Mouse (Mus musculus): Measurements from ENCODE around the gene Sv2b.

Gene Sv2b

DNA sequence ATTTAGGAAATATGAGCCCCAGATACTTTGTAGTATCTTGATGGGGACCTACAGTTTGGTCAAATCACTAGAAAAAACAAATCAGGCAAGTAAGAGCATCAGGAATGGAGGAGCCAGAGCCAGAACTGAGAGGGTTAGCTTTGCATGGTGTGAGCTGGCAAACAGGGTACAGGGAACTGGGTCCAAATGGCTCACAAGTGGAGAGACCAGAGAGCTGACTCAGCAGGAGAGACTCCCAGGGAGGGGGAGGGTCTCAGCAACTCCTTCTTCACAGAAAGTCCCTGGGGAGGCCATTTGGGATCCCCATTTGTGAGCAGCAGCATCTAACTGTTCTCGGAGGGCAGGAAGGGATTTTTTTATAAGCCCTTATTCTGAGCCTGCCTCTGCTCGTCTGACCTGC lies 18.5 kb downstream of the Sv2b start:
- peak; percentile 52 to 80 for DNase-seq

DNA sequence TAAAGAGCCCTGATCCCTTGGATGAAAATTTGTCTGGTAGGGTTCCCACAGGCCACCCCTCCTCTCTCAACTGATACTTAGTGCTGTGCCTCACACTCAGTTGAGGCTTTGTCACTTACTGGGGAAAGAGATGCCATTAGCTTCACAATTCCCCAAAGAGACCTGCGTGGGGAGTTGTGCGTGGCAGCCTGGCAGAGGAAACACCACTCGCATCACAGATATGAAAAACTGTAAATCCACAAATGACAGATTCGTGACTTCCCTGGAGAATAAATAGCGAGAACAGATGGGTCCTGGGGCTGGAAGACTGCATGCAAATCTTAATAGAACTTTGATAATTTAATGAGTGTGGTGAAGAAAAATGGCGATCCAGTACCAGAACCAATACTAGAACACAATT lies 21.8 kb downstream of the Sv2b start:
- no peak for DNase-seq

DNA sequence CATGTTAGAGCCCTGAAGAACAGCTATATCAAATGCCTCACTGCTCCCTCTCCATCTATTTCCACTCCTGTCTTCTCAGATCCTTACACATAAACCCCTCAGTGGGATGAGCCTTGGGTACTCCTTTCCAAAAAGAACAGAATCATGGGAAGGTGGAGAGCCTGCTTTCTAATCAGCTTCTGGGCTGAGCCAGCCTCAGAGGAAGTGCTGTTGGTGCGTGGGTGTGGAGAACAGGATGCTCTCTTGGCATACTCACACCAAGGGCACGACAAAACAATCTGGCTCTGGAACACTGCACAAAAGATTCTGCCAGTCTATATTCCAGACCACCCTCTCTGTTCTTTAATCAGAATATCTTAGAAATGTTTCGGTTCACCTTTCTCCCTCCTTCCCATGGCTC lies 26.1 kb downstream of the Sv2b start:
- DNase-seq: peak; percentile 67 to 75

DNA sequence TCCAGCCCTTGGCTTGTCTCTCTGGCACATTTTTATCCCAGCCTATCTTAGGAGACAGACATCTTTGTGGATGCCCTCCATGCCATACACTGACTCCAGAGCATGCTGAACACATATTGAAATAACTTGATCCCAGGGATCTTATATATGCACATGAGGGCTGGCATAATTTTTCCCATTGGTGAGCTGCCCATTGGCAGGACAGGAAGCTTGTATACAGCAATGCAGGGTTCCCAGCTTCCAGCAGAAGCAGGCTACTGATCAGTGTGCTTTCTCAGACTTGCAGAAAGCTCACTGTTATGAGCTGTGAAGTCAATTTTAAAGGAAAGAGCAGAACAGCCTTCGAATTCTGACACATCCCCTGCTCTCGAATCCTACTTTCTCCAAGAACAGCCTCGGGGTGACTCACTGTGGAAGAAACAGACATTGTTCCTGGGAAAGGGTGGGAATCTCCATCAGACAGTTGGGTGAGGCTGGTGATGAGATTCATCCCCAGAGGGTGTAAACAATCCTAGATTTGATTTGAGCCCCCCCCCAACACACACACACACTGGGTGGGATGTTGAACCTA lies 26.9 kb downstream of the Sv2b start:
- DNase-seq: no peak

DNA sequence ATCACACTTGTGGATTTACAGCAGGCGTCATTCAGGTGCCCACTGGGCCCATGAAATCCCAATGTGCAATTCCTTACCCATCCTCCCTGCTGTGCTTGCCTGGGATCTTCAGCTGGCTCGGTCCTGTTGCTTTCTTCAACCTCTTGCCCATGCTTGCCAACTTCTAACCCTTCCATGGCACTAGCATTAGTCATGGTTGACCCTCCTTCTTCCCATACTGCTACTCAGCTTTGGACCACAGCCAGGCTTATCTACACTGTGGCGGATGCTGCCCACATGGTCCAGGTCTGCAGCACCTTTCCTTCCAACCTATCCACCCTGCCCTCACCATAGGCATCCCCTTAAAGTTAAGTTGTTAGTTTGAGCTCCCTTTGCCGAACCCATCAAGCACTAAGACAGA lies 28.0 kb downstream of the Sv2b start:
- DNase-seq: no peak

DNA sequence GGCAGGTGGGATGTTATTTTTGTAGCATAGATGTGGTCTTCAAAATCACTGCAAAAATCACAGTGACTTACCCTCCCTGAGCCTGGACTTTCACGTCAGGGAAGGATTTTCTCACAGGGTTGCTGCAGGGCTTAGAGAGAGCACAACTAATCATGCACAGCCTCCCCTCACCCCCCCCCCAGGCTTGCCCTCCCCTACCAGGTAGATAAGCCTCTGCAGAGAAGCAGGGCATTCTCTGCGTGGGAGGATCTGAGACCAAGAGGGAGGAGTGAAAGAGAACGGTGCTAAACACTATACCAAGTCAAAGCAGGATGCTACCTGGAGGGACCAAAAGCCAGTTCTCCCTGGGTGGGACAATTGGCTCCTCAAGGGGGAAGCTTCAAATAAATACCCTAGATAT lies 31.2 kb downstream of the Sv2b start:
- DNase-seq: no peak

DNA sequence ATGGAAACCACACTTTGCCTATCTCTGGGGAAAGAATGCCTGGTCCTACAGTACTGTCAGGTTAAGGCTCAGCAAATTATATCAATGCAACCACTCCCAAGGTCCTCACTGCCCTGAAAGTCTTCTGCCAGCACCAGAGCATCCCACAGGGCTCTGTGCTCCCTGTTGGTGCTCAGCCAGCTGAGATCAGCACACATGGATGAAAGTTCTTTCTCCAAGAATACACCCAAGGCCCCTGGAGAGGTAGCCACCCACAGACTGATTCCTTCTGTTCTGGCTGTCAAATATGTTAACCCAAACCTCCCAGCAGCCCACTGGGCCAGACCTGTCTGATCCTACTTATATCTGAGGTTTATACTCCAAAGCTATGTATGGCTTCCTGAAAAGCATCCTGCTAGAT lies 32.3 kb downstream of the Sv2b start:
- DNase-seq: no peak

DNA sequence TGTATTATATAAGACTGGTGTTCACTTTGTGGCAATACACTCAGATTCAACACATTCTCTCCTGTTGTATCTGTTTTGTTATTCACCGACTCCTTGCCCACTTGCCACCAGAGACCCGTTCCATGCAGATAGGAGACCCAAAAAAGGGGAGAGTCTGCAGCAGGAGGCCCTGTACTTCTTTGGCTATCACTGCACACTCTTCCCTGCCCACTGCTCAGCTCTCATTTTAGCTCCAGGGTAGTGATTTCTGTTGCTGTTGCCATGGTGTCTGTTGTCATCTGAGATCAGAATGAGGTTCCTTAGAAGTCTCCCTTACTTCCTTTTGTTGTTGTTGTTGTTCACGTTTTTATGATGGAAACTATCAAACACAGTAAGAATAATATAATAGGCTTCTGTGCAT lies 34.5 kb downstream of the Sv2b start:
- no peak for DNase-seq

DNA sequence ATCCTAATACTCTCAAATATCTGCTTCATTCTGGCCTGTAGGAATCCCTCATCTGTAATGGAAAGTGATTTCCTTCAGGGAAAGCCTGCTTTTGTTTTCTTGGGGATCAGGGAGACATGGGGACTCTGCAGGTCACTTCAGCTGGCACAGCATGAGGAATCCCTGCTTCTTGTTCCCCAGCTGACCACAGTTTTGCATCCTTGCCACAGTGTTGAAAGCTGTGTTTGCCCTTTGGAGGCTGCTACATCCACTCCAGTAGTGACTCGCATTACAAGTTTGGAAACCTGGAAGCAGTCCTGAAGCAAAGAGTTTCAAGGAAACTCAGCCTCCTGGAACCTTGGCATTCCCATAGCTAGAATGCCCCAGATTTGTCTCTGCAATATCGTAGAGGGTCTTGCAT lies 35.4 kb downstream of the Sv2b start:
- no peak for DNase-seq

DNA sequence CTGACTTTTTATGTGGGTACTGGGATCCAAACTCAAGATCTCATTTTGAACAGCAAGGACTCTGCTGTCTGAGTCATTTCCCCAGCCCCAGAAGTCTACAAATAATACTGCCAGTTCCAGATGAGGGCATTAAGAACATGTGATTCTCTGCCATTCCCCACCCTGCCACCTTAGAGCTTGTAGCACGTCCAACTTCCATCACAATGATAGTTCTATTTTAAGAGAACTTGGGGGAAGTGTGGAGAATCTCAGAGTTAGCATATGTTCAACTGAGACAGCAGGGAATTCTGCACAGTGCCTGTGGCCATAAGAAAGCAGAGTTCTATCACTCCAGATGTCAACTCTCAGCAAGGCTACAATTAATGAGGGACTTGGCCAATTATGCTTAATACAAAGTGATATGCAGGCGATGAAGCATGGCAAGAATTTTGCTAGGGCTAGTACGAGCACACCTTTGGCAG lies 37.1 kb downstream of the Sv2b start:
- DNase-seq: no peak

DNA sequence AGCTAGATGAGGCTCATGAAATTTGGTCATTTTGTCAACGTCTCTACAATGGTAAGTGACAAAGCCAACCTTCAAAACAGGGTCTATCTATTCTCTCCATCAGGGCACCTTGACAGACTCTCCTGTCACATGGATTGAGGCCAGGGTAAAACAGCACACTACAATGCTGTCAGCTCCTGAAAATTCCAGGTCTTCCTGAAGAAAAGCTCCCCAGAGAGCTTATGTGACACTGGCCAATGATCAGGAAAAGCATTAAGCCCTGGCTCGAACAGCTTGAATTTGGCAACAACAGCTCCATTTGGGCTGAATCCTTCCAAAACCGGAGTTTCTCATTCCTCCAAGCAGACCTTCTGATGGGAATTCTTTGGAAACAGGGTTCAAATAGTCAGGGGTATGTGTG lies 37.8 kb downstream of the Sv2b start:
- peak; percentile 43 to 72 for DNase-seq

DNA sequence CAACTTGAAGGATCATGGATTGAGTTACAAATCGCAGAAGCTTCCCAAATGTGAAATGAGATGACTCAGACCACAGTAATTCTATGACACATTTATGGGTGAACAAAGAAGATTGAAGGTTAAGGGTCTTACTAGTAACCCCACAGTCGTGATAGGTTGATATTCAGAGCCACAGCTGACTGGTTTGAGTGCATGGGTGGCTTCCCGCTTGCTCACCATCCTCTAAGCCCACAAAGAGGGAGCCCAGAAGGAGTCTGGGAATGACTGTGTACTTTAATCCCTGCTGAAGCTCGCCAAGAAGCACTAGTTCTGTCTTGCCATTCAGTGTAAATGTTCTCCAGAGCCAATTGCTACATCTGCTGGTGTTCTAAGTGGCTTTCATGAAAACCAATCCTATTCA lies 41.8 kb downstream of the Sv2b start:
- DNase-seq: no peak

DNA sequence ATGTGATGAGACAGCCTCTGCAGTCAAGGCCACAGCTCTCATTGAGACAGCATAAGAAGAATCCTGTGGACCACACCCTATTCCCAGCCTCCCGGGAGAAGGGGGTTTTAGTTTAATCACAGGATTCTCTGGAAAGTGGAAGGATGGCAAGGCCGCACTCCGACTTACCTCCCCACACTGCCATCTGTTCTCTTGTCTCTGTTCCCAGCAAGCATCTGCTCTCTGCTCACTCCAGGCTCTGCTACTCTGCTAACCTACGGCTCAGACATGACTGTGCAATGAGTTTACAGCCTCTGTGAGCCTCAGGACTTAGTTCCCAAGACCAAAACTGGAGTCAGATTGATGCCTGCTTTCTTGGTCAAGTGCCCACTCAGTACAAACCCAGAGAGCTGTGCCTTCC lies 43.8 kb downstream of the Sv2b start:
- peak; percentile 79 to 90 for DNase-seq

DNA sequence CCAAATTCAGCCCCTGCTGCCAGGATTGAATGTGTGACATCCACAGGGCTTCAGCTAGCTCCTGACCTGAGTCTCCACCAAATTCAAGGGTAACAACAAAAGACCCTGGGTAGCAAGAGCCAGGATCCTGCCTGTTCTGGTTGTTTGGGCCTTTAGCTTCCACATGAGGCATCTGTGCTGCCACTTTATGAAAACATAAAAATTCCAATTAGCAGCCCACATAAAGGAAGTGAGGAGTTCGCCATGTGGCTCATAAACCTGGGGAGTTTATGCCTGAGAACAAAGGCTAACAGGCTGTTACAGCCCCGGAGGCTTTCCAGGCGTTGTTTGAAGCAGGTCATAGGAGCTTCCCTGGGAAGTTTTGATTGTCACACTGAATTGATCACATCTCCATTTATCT lies 49.1 kb downstream of the Sv2b start:
- no peak for DNase-seq

DNA sequence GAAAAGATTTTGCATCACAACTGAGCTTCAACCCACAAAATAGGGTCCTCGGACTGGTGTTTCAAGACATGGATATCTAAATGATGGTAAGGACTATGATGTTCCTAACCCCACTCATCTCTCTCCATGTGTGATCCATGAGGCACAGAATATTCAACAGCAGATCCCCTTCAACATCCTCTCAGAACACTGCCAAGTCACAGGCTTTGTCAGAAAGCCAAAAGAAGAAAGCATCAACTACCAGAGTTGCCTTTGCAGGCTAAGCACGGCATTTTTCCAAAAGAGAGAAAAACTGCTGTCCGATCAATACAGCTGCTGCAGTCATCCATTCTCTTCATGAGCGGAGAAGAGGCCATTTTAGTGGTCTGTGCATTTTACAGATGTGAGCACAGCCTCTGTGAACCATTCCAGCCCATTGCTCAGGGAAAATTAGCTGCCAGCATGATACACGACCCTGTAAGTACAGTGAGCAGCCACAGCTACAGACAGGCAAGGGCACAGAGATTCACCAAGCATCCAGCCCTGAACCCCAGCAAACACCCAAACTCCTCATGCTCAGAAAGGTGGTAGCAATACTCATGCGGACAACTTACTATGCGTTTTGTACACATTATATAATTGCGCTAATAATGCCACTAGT lies 55.3 kb downstream of the Sv2b start:
- no peak for DNase-seq

DNA sequence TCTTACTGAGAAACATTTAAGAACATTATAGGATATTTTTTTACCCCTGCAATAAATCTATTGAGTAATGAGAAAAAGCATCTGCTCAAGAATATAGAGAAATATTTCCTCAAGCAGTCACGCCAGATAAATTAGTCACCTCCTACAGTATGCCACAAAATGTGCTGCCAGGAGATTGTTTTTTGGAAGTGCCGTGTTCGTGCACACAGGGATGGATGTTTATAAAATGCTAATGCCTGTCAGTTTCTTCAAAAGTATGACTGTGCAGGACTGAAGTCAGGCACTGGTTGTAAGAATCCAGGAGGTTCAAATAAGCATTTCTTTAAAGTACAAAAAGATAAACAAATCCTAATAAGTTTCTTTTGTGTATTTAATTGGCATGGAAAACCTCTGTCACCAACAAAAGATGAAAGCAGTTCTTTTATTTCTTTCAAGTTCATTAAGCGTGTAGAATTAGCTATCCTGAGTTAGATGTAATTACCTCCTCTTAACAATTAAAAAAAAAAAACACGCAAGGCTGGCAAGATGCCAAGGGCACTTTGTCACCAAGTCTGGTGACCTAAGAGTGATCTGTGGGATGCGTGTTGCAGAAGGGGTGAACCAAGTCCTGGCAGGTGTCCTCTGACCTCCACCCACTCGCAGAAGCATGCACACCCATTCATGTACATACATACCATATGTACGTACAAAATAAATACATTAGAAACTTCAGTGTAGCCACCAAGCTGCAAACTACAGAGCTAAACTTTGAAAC lies 68.1 kb downstream of the Sv2b start:
- peak in 1 of 2 experiments; percentile 28 for DNase-seq

DNA sequence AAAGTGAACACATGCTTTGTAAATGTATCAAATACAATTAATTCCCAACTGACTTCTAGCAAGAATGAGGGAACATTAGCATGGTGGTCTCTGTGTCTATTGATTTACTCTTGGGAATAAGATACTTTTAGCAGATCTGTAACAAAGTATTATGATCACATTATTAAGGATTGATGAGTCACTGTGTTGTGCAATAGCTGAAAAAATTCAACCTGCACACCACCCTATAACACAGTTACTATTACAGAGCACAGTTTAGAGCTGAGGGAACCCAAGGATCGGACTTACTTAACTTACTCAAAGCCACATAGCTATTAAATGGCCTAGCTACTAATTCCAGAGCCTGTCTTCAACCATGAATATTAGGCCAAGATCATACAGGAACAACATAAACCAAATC lies 72.7 kb downstream of the Sv2b start:
- DNase-seq: no peak

DNA sequence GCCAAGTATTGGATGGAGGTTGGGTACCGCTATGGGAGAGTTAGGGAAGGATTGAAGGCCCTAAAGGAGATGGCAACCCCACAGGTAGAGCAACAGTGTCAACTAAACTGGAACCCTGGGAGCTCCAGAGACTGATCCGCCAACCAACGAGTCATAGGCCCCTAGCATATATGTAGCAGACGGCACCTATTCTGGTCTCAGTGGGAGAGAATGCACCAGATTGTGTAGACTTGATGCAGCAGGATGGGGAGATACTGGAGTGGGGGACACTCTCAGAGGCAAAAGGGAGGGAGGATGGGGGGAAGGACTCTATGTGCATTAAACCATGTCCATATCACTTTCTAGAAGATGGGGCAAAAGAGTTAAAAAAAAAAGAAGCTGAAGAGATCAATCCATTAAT lies 84.9 kb downstream of the Sv2b start:
- no peak for DNase-seq

DNA sequence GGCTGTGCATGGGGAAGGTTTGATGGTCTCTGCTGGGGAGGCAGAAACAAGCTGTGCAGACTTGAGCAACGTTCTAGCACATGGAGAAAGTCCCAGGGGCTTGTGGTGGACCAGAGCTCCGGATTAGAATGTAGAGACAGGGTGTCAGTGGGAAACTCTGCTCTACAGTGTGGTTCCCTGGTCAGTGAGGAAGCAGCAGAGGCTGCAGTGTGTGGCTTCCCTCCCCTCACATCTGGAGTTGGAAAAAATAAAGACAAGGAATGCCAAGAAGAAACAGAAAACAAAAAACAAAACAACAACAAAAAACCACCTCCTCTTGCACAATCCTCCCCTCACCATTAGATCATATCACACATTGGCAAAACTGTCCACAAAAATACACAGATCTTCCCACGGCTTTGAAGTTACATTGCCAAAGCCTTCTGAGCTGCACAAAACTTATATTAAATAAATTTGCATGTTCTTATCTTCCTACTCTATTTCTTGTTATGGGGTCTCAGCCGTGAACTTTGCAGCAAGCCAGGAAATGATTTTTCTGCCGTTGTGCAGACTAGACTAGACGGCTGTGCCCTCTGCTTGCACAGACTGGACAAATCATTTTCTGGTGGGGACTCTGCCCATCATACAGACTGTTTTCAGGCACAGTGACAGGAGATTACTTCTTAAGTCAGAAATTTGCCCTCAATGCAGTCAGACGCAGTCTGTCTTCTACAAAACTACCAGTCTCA lies 86.2 kb downstream of the Sv2b start:
- no peak for DNase-seq

DNA sequence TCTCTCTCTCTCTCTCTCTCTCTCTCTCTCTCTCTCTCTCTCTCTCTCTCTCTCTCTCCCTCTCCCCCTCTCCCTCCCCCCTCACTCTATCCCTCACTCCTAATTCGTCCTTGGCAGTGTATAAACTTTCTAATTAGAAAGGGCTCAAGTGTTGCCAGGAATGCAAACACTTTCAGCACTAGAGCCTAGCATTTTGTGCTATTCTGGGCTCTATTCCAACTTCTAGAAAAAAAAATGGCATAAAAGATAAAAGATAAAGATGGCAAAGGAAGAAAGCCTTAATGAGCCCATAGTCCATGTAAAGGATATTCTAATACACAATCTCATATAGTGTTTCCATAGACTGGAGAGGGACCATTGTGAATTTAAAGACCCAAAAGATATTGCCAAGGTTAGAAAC lies 88.3 kb downstream of the Sv2b start:
- no peak for DNase-seq

DNA sequence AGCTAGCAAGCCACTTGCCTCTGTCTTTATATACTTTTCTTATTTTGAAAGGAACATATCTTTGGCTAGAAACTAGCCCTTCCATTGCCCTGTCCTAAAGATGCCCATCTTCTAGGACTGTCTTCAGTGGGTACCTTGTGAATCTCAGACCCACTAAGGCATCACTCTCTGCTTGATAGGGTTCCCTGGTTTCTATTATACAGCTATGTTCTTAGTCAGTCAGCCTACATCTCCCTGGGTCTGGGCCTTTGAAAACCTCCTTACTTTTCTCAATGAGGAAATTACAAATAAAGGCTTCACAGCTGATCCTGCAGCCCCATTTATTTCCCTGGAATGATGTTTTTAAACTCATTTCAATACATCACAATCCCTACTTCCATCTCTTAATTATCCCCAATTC lies 88.8 kb downstream of the Sv2b start:
- no peak for DNase-seq

DNA sequence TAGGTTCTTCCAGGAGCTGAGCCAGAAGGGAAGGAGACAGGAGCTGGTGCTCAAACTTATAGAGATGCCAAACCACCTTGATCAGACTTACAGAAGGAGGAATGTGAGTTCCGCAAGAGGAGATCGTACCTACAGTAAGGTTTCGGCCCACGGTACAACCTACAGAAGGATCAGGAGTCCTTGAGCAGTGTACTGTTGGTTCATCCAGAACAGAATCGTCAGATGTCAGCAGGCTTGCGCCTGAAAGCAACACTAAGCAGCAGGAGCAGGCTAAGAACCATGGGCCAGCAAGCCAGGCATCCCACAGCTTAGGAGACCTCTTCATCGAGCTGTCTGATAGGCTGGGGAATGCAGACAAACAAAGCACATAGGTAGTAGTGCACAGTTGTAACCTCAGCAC lies 92.9 kb downstream of the Sv2b start:
- peak in 1 of 2 experiments; percentile 33 for DNase-seq

DNA sequence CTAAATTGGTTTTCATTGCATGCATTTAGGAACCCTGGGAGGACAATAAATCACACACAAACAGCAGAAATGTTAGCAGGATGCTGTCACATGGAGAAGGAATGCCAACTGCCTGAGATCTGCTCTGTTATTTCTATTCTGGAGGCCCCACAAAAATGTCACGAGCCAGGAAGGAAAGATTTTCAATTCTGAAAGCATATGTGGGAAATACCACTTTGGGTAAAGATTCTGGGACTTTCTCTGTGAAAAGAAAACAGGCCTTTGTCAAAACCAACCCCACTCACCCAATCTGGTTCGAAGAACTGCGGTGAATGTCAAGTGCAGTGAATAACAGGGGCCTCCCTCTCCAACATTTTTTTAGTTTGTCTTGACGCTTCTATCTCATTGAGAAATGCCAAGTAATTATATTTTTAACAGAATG lies 99.8 kb downstream of the Sv2b start:
- DNase-seq: peak in 1 of 2 experiments; percentile 30

All from cerebellum, postnatal 14 days (tissue).